Mouse (Mus musculus): ENCODE results near the gene Spata25.

- no peak for TF ChIP-seq CTCF (IDR thresholded peaks at IDR 0.05; ENCODE audit: low read depth, low read length)
- no peak for TF ChIP-seq POLR2A (IDR thresholded peaks at IDR 0.05; ENCODE audit: borderline replicate concordance, low read depth, low read length)
Observed at GRCm38 (mm10) chr2:164817206-164817605, 11.1 kb downstream of the Spata25 start.
